In the genomic region with DNA sequence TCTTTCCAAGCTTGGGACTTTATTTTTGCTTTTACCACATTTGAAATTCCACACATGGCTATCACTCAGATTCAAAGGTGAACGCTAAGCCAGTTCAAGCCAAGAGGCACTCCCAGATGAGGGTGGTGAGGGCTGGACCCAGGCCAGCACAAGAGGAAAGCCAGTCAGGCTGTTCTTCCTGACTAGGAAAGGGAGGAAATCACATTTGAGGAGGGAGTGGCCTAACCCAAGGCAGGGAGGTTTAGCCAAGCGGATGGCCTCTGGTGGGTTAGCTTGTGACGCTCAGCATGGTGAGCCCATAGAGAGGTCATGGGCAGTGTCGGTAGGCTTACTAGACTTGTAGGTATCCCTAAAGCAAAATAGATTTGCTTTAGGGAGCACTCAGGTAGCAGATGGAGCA, we compare ENCODE assay signal across 12 mouse cellular contexts. TPM values are rescaled to one million over a fixed set of nuclear protein-coding genes. Genes with fewer than 3 reads are reported as not detected.
DNase-seq lines count a peak whose midpoint lies in the region; ATAC-seq and TF ChIP-seq lines count a peak whose summit lies in the region.
"Had no signal": no experiment of that assay in that cellular context is flagged by ENCODE, and none has a peak within 500 bp of the region (broad histone marks: within the 10 kb centered on the region; RNA-seq: fewer than 3 reads in every experiment).

No protein-coding gene starts in this region.

- no peak overlapping the region for H3K27ac ChIP-seq in heart, postnatal 0 days (ENCODE audit: low read depth)
- 0 out of 2 replicates have a peak overlapping the region, but pooled peaks have one; percentile 18 for H3K27ac ChIP-seq in stomach, postnatal 0 days (replicated peaks)
- H3K27ac ChIP-seq in forebrain, embryonic 16.5 days (ENCODE audit: low read length) = no peak overlapping the region
- H3K27ac ChIP-seq: limb, embryonic 15.5 days had no signal

- no peak overlapping the region for H3K9ac ChIP-seq in heart, postnatal 0 days (replicated peaks; ENCODE audit: low read depth, low read length)
- H3K9ac ChIP-seq in stomach, postnatal 0 days (ENCODE audit: low read length) = no peak overlapping the region
- no peak overlapping the region for H3K9ac ChIP-seq in forebrain, embryonic 16.5 days (replicated peaks; ENCODE audit: low read depth, low read length)
- H3K9ac ChIP-seq: limb, embryonic 15.5 days had no signal

- peaks cover 11% of the 10 kb centered on the region for H3K36me3 ChIP-seq in heart, postnatal 0 days (replicated peaks; ENCODE audit: control insufficient read depth, insufficient read depth, low read length)
- 0 out of 2 replicates have a peak, but pooled peaks cover 6% of the 10 kb centered on the region for H3K36me3 ChIP-seq in stomach, postnatal 0 days (ENCODE audit: control insufficient read depth, insufficient read depth, low read length)
- H3K36me3 ChIP-seq in forebrain, embryonic 16.5 days (ENCODE audit: control insufficient read depth, insufficient read depth) = peaks cover 6% of the 10 kb centered on the region; the same call in 1 of the 2 replicates

- H3K9me3 ChIP-seq in heart, postnatal 0 days (replicated peaks; ENCODE audit: control insufficient read depth, low read length) = no peaks in the 10 kb centered on the region
- H3K9me3 ChIP-seq in stomach, postnatal 0 days (ENCODE audit: control insufficient read depth, low read length) = no peaks in the 10 kb centered on the region
- no peaks in the 10 kb centered on the region for H3K9me3 ChIP-seq in forebrain, embryonic 16.5 days (ENCODE audit: control insufficient read depth, low read length)
- H3K9me3 ChIP-seq: G1E; limb, embryonic 15.5 days had no signal

- WGBS in heart, postnatal 0 days = 34% methylated on average over 4 of the region's 4 CpGs
- WGBS in stomach, postnatal 0 days = 52% methylated on average over 4 of the region's 4 CpGs
- WGBS in forebrain, embryonic 16.5 days = 83% methylated on average over 4 of the region's 4 CpGs

- no peak for TF ChIP-seq CTCF in heart, postnatal 0 days (IDR thresholded peaks at IDR 0.05; ENCODE audit: low read depth)
- no peak for TF ChIP-seq CTCF in stomach, postnatal 0 days (IDR thresholded peaks at IDR 0.05; ENCODE audit: low read depth)

- H3K4me1 ChIP-seq in heart, postnatal 0 days (ENCODE audit: control insufficient read depth, insufficient read depth) = no peaks in the 10 kb centered on the region
- H3K4me1 ChIP-seq in stomach, postnatal 0 days (replicated peaks; ENCODE audit: control insufficient read depth, insufficient read depth) = no peaks in the 10 kb centered on the region
- H3K4me1 ChIP-seq in forebrain, embryonic 16.5 days (replicated peaks; ENCODE audit: control insufficient read depth, insufficient read depth, low read length) = no peaks in the 10 kb centered on the region
- H3K4me1 ChIP-seq: limb, embryonic 15.5 days had no signal

- ATAC-seq in heart, postnatal 0 days (ENCODE audit: insufficient read depth, low read depth) = peak; percentile 40; the same call in 1 of the 2 replicates
- ATAC-seq in stomach, postnatal 0 days (ENCODE audit: low FRiP score, low TSS enrichment) = peak; percentile 46; the same call in 1 of the 2 replicates
- ATAC-seq in forebrain, embryonic 16.5 days = no peak

- no peak overlapping the region for H3K4me2 ChIP-seq in heart, postnatal 0 days (ENCODE audit: low read depth, low read length)
- no peak overlapping the region for H3K4me2 ChIP-seq in stomach, postnatal 0 days (replicated peaks; ENCODE audit: low read depth)
- no peak overlapping the region for H3K4me2 ChIP-seq in forebrain, embryonic 16.5 days (ENCODE audit: low read length)
- H3K4me2 ChIP-seq: limb, embryonic 15.5 days; midbrain, embryonic 11.5 days had no signal

- DNase-seq in ovary, postnatal 14 days (ENCODE audit: low spot score) = peak; percentile 22
- DNase-seq in ovary, adult 18-20 months (ENCODE audit: low spot score) = no peak
- DNase-seq in heart, postnatal 0 days (ENCODE audit: low spot score) = peak; percentile 21
- DNase-seq in kidney, postnatal 14 days = peak; percentile 86
- peak; percentile 52 for DNase-seq in stomach, postnatal 0 days (ENCODE audit: low spot score)
- no peak for DNase-seq in retina, embryonic 14.5 days (ENCODE audit: low spot score)
- DNase-seq: thymus, adult 18-20 months had no signal

- H3K27me3 ChIP-seq in heart, postnatal 0 days (ENCODE audit: control insufficient read depth, insufficient read depth, low read length) = no peaks in the 10 kb centered on the region
- no peaks in the 10 kb centered on the region for H3K27me3 ChIP-seq in stomach, postnatal 0 days (ENCODE audit: control insufficient read depth, insufficient read depth, low read length)
- H3K27me3 ChIP-seq in forebrain, embryonic 16.5 days (replicated peaks; ENCODE audit: control insufficient read depth, insufficient read depth, low read length) = no peaks in the 10 kb centered on the region
- H3K27me3 ChIP-seq: limb, embryonic 15.5 days had no signal

- TF ChIP-seq EP300 in heart, postnatal 0 days (IDR thresholded peaks at IDR 0.05; ENCODE audit: low read depth) = no peak
- TF ChIP-seq EP300 in stomach, postnatal 0 days (optimal IDR thresholded peaks at IDR 0.05) = no peak

- H3K4me3 ChIP-seq in heart, postnatal 0 days (ENCODE audit: low read depth, low read length) = no peak overlapping the region
- H3K4me3 ChIP-seq in stomach, postnatal 0 days (ENCODE audit: low read depth, low read length) = no peak overlapping the region
- no peak overlapping the region for H3K4me3 ChIP-seq in forebrain, embryonic 16.5 days (replicated peaks; ENCODE audit: low read length)
- H3K4me3 ChIP-seq: limb, embryonic 15.5 days had no signal

RNA-seq across cellular contexts. Expression of a gene that starts 33.3 kb away (rescaled TPM):
- total RNA-seq in heart, postnatal 0 days (2014; rRNA removed; ENCODE audit: low replicate concordance) = 10.2 and 15.1 TPM in 2 replicates
- polyA plus RNA-seq in heart, postnatal 0 days (2015; fragmentation: Nextera tagmentation; extraction: Ambion mirVana) = 8.9 and 9.6 TPM in 2 replicates
- polyA plus RNA-seq in stomach, postnatal 0 days (2015; fragmentation: Nextera tagmentation; extraction: Ambion mirVana) = 8.6 and 9.2 TPM in 2 replicates
- 34.5 and 41.0 TPM in 2 replicates for polyA plus RNA-seq in forebrain, embryonic 16.5 days (2015; fragmentation: Nextera tagmentation; extraction: Ambion mirVana)

RNA-seq across cellular contexts. Expression of a gene that starts 40.1 kb away (rescaled TPM):
- not detected in 2 replicates for total RNA-seq in heart, postnatal 0 days (2014; rRNA removed; ENCODE audit: low replicate concordance)
- 0.52 and 0.82 TPM in 2 replicates for polyA plus RNA-seq in heart, postnatal 0 days (2015; fragmentation: Nextera tagmentation; extraction: Ambion mirVana)
- polyA plus RNA-seq in stomach, postnatal 0 days (2015; fragmentation: Nextera tagmentation; extraction: Ambion mirVana) = 3.1 and 3.4 TPM in 2 replicates
- polyA plus RNA-seq in forebrain, embryonic 16.5 days (2015; fragmentation: Nextera tagmentation; extraction: Ambion mirVana) = not detected in 2 replicates
- total RNA-seq: G1E had no signal
- polyA plus RNA-seq: brain, embryonic 14.5 days; G1E; midbrain, embryonic 11.5 days had no signal

Comparison
In these comparisons a context has a peak if more than half of its experiments do, and no peak if none do; other contexts are left out.
1. DNase-seq: peak in ovary, postnatal 14 days (single experiment), heart, postnatal 0 days (single experiment), kidney, postnatal 14 days (single experiment) and stomach, postnatal 0 days (single experiment); none in ovary, adult 18-20 months (single experiment) and retina, embryonic 14.5 days (single experiment).